Mouse (Mus musculus) layer of hippocampus, postnatal 25 days (tissue): ENCODE data around the gene Tmc2. TPM values are rescaled to one million over a fixed set of nuclear protein-coding genes. Genes with fewer than 3 reads are reported as not detected.

Source experiments
- DNase-seq, 2 experiments: peaks; one replicate each; pipeline ENCODE4 v3.0.0; 2022; ENCODE audit warnings: mixed read lengths in 2 of 2, low spot score in 1 of 2; ENCODE audit errors: extremely low spot score in 1 of 2
- total RNA-seq, 2 experiments: library from RNA; stranded (reverse); gene quantifications; 2 replicates each; pipeline ENCODE4 v1.2.3; 2021

Tmc2 gene
- under 1 TPM in 1 of 2 experiments, not detected in 1; 0.12 TPM for total RNA-seq

- DNase-seq: no peak
Observed at GRCm38 (mm10) chr2:130194894-130195293, at the start of gene Tmc2. Tmc2 (plus strand) TSS chr2:130195194.

GRCm38 (mm10) chr2:130146089-130146668 is 48.8 kb upstream of the Tmc2 start:
- no peak for DNase-seq

GRCm38 (mm10) chr2:130155171-130155570 is 39.8 kb upstream of the Tmc2 start:
- no peak for DNase-seq

DNA sequence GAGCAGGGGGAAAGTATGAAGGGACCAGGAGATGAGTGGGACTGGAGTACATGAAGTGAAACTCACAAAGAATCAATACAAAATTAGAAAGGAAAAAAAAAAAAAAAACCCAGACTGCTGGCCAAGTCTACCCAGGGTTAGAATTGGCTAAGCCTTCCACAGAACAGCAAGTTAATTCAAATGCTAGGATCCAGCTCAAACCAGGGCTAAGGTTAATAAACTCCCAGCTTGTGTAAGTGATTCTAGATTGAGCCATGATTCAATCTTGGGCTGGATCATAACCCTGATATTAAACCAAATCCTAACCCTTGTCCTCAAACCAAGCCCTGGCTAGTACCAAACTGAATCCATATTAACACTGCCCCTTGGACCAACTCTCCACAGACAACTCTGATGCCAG is 39.1 kb upstream of the Tmc2 start:
- DNase-seq: no peak

GRCm38 (mm10) chr2:130157231-130158087 is 37.5 kb upstream of the Tmc2 start:
- no peak for DNase-seq

DNA sequence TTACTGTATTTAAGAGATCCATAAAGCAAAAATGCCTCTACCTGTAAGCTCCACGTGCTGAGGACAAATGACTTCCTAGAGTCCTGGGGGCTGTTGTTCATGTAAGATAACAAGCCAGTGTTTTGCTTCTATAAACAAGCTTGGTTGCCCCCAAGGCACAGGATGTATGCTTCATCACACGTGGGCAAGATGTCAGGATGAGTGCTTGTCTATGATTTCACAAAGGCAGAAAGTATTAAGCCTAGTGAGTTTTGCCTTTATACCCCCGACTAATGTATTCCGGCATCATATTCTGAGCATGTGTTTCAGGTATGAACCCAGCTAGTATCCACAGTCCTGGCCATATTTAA is 36.9 kb upstream of the Tmc2 start:
- DNase-seq: no peak

DNA sequence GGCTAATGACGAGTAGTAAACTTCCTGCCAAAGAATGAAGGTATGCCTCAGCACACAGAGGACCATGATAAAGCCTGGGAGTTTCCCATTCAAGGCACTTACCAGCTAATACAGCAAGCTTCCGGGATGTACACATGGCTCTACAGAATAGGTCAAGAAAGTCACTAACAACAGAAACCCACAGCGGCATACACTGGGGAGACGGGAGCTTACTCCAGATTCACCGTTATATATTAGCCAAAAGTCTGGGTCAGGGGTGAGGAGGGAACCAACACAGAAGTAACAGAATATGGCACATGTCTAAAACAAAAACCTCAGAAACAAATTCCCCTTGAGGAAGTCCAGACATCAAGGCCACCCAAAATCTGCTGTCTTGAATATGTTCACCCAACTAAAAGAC is 32.3 kb upstream of the Tmc2 start:
- DNase-seq: no peak

- DNase-seq: peak; percentile 35 to 36
Observed at GRCm38 (mm10) chr2:130166311-130167214, 28.4 kb upstream of the Tmc2 start.

DNA sequence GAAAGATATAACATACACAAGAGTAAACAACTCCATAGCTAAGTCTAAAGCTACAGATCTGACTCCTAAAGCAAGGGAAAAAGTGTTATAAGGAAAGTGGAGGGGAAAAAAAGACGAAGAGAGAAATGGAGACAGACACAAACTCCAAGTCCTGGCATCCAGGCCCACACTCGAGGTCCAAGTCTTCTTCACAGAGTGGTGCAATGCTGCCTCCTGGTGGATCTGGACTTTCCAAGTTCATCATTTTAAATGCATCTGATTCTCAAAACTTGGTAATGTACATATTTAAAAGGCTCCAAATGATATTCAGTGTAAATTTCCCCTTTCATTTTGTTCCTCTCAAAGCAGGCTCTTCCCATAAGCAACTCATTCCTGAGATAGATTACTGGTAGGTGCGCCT is 27.1 kb upstream of the Tmc2 start:
- DNase-seq: peak; percentile 24 to 72

DNA sequence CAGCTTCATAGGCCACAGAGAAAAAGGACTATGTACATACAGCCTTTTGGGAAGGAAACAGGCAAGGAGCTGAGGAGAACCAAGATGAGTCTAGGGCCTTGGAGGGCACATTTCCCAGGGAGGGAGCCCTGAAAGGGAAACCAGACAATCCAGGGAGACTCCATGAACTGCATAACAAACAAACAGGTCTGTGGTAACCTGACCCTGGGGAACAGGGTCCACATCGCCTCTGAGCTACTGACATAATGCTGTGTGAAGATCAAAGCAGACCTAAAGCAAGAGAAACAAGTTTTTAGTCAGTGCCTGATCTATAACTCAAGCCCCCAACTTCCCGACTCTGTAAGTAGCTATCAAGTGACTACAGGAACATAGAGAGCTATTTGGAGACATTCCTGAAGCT is 23.3 kb upstream of the Tmc2 start:
- DNase-seq: no peak

- DNase-seq: no peak
Observed at GRCm38 (mm10) chr2:130176820-130177219, 18.2 kb upstream of the Tmc2 start.

DNA sequence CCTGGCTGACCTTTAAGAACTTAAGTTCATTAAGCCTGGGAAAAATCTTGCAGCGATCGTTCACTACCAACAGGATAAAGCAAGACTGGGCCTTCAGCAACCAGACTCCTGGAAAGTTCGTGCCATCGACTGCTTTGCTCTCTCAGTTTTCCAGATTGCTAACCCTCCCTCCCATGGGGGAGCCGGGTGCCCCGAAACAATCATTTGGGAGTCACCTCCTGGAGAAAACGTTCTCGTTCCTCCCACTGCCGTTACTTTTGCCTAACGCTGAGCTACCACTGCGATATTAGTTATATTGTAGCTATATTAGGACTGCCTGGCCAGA is 16.7 kb upstream of the Tmc2 start:
- peak in 1 of 2 experiments; percentile 17 for DNase-seq

- DNase-seq: peak; percentile 80 to 85
Observed at GRCm38 (mm10) chr2:130178706-130179506, 16.1 kb upstream of the Tmc2 start, which contains the start of gene Snrpb. Snrpb (minus strand) TSS chr2:130179403.

- no peak for DNase-seq
Observed at GRCm38 (mm10) chr2:130179507-130180019, 15.4 kb upstream of the Tmc2 start.

- DNase-seq: no peak
Observed at GRCm38 (mm10) chr2:130188391-130188790, 6.6 kb upstream of the Tmc2 start.

- no peak for DNase-seq
Observed at GRCm38 (mm10) chr2:130200961-130201360, 6.0 kb downstream of the Tmc2 start.

GRCm38 (mm10) chr2:130207376-130207775 is 12.4 kb downstream of the Tmc2 start:
- DNase-seq: no peak

DNA sequence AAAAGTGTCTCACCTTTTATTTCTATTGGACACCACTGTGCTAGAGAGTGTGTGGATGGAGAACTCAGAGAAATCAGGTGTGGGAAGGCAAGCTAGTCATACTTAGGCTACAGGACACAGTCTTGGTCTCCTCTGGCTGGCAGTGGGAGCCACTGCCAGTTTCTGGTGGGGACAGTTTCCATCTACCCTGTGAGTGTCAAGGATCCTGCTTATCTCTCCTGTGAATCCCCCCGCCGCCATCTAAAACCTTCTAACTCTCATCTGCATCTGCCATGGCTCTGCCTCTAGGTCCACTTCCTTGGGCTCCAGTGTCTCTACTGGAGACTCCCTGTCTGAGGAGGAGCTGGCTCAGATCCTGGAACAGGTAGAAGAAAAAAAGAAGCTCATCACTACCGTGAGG is 13.0 kb downstream of the Tmc2 start:
- no peak for DNase-seq

DNA sequence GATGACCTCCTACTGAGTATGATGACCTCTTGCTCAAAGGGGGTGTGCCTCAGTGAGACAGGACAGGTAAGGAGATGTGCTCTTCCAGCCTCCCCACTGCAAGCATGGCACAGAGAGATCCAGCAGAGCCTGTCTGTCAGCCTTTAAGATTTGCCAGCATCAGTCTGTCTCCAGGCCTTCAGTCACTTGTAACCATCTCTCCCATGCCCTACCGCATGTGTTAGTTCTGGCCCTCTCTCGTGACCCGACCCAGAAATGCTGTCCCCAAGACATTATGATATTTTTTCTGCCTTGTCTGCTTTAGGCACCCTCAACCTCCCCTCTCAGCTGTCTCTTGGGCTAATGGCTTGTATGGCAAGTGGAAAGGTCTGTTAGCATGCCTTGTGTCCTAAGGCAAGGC is 14.6 kb downstream of the Tmc2 start:
- no peak for DNase-seq

DNA sequence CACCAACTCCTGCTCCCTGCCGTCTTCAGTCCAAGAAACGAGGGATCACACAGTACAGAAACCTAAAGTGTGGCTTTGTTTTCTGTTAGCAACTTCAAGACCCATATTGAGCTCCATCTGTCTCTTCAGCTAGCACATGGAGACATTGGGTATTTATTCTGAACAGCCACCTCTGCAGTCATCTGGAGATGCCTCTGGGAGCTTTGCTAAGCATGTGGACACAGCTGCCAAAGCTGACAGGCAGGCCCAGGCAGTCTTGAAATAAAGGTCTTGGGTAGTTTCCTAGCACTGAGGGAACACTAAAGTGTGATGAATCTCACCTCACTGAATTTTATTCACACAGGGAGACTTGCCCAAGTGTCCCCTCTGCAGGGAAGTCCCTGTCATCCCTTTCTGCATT is 16.6 kb downstream of the Tmc2 start:
- DNase-seq: no peak
